Mouse (Mus musculus): ENCODE results near the gene Ppp2r5c. TPM values are rescaled to one million over a fixed set of nuclear protein-coding genes. Genes with fewer than 3 reads are reported as not detected.

The Ppp2r5c gene
- polyA plus RNA-seq, 1 experiment from 2014 or later = 133 TPM

DNA sequence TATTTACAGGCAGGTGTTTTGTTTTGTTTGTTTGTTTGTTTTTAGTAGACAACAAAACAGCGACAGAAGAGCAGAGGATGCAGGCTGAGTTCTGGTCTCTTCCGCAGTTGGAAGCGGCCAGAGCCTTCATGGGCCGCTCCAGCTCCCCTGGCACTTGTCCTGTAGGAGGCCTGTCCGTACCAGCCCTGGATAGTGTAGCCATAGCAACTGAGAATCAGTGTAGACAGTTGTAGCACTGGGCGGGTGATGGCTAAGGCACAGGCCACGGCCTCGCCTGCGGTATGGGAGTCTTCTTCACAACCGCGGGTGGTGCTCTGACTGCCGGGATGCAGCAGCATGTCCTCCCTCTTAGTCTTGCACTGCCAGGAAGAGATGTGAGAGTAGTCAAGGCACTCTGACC, 32.3 kb downstream of the Ppp2r5c start:
- 78% methylated on average over 12 of the region's 12 CpGs for WGBS
- no peaks in the 10 kb centered on the region for H3K36me3 ChIP-seq (ENCODE audit: control insufficient read depth, insufficient read depth, low read length)
- H3K27ac ChIP-seq (ENCODE audit: low read length) = no peak overlapping the region
- H3K4me3 ChIP-seq (ENCODE audit: low read length) = no peak overlapping the region
- no peaks in the 10 kb centered on the region for H3K27me3 ChIP-seq (replicated peaks; ENCODE audit: control insufficient read depth, insufficient read depth, low read length)
- ATAC-seq = no peak
- no peaks in the 10 kb centered on the region for H3K4me1 ChIP-seq (ENCODE audit: control insufficient read depth, insufficient read depth, low read length)
- no peak overlapping the region for H3K9ac ChIP-seq (ENCODE audit: low read depth, low read length)
- H3K4me2 ChIP-seq (ENCODE audit: low read depth, low read length) = no peak overlapping the region
- H3K9me3 ChIP-seq (ENCODE audit: control insufficient read depth, low read length) = no peaks in the 10 kb centered on the region

DNA sequence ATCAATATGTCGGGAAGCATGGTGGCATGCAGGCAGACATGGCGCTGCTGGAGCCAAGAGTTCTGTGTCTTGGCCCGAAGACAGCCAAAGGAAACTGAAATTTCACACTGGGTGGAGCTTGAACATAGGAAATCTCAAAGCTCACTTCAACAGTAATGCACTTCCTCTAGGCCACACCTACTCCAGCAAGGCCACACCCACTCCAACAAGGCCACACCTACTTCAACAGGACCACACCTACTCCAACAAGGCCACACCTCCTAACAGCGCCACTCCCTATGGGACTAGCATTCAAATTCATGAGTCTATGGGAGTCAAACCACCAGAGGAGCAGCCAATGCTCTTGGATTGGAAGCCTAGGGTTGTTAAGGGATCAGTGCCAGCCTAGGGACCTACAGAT, 33.8 kb downstream of the Ppp2r5c start:
- H3K4me2 ChIP-seq (ENCODE audit: low read depth, low read length) = no peak overlapping the region
- ATAC-seq = no peak
- 82% methylated on average over 4 of the region's 4 CpGs for WGBS
- no peak overlapping the region for H3K9ac ChIP-seq (ENCODE audit: low read depth, low read length)
- no peaks in the 10 kb centered on the region for H3K4me1 ChIP-seq (ENCODE audit: control insufficient read depth, insufficient read depth, low read length)
- H3K4me3 ChIP-seq (ENCODE audit: low read length) = no peak overlapping the region
- no peaks in the 10 kb centered on the region for H3K27me3 ChIP-seq (replicated peaks; ENCODE audit: control insufficient read depth, insufficient read depth, low read length)
- no peak overlapping the region for H3K27ac ChIP-seq (ENCODE audit: low read length)
- H3K36me3 ChIP-seq (ENCODE audit: control insufficient read depth, insufficient read depth, low read length) = no peaks in the 10 kb centered on the region
- H3K9me3 ChIP-seq (ENCODE audit: control insufficient read depth, low read length) = no peaks in the 10 kb centered on the region

DNA sequence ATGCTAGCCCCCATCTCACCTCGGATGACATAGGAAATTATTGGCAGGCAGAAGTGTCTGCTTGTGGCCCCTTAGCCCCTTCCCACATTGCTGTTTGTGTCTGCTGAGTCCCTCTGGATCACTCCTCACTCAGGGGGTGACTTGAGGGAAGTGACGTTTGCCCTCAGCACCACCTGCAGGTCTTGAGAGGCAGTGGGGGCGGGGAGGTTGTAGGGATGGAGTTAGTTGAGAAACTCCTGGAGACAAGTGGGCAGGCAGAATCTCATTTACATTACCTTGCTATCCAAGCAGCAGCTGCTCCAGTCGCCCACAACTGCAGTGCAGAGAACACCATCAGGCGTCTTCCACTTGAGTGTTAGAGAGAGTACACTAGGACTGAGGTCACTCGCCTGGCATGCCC, 36.8 kb downstream of the Ppp2r5c start:
- 44% methylated on average over 6 of the region's 6 CpGs for WGBS

DNA sequence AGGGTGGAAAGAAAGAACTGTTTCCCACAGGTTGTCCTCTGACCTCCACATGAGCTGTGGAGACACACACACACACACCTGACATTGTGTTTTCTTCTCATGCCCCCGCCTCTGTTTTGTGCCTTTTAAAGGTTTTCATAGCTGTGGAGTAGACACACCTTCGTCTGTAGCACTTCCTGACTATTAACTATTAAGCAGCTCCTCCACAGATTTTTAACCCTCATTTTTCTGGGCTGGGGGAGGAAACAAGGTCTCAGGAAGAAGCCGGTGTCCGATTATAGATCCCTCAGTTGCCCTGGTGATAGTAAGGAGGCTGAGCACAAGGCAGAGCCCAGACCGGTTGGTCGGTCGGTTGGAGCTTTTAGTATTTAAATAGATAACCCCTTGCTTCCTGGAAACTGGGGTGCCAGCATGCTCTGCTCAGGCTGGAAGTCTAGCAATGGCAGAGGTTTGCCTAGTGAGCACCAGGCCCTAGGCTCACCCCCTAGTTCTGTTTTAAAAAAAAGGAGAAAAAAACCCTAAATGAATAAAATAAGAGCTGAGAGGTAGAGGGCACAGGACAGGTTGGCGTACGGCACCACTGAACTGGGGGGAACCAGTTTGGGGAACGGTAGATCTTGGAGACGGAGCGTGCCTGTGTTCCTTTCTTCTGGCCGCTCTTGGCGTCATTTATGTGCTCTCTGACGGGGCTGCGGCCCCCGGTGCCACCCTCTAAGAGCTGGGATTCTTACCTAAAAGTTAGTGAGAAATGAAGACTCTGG, 38.1 kb downstream of the Ppp2r5c start:
- 1% methylated on average over 17 of the region's 17 CpGs for WGBS
- ATAC-seq = peak; percentile 58

More for the DNA sequence above, 36.8 kb downstream of the Ppp2r5c start:
- Histone ChIP-seq H3K4me1 (ENCODE audit: control insufficient read depth, insufficient read depth, low read length) (peaks cover 17% of the 10 kb centered on the region), H3K4me2 (ENCODE audit: low read depth, low read length) (no peak overlapping the region), H3K27me3 (replicated peaks; ENCODE audit: control insufficient read depth, insufficient read depth, low read length) (no peaks in the 10 kb centered on the region), H3K9ac (ENCODE audit: low read depth, low read length) (no peak overlapping the region), H3K27ac (ENCODE audit: low read length) (no peak overlapping the region), H3K9me3 (ENCODE audit: control insufficient read depth, low read length) (no peaks in the 10 kb centered on the region), H3K4me3 (ENCODE audit: low read length) (no peak overlapping the region), H3K36me3 (ENCODE audit: control insufficient read depth, insufficient read depth, low read length) (no peaks in the 10 kb centered on the region)
- no peak for ATAC-seq

DNA sequence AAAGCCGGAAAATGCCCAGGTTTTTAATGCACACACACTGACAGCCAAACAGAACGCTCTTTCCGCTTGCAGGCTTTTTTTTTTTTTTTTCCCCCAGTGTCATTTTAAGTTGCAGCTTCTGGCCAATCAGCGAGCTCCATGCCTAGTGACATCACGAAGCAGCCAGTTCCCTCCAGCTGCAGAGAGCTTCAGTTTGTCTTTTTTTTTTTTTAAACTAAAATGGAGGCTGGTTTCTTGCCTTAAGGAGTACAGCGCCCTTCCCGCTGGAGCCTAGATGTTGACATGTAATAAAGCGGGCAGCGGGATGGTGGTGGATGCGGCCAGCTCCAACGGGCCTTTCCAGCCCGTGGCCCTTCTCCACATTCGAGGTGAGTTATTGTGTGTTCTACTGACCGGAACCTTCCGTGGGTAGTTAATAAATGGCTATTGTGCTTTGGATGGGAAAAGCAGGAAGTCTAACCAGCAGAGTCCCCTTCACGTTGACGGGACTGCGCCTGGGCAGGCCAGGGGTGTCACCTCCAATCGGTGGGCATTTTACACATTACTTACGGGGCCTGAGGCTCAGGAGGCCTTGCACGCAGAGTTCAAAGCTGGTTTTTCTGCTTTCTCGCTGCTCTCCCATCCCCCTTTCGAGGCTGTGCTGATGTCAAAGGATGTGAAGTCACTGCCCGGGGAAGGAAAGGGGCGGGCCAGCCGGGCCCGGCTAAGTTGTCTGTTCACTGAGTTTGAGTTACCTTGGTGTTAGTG, 38.8 kb downstream of the Ppp2r5c start:
- peak overlapping the region; percentile 81 for H3K9ac ChIP-seq (ENCODE audit: low read depth, low read length)
- no peaks in the 10 kb centered on the region for H3K27me3 ChIP-seq (replicated peaks; ENCODE audit: control insufficient read depth, insufficient read depth, low read length)
- under 1% methylated on average over 27 of the region's 27 CpGs for WGBS
- H3K4me2 ChIP-seq (ENCODE audit: low read depth, low read length) = peak overlapping the region; percentile 85
- no peaks in the 10 kb centered on the region for H3K9me3 ChIP-seq (ENCODE audit: control insufficient read depth, low read length)
- H3K4me1 ChIP-seq (ENCODE audit: control insufficient read depth, insufficient read depth, low read length) = peaks cover 19% of the 10 kb centered on the region
- ATAC-seq = peak; percentile 88
- peak overlapping the region; percentile 59 for H3K4me3 ChIP-seq (ENCODE audit: low read length)
- 0 out of 2 replicates have a peak, but pooled peaks cover 2% of the 10 kb centered on the region for H3K36me3 ChIP-seq (ENCODE audit: control insufficient read depth, insufficient read depth, low read length)
- H3K27ac ChIP-seq (ENCODE audit: low read length) = peak overlapping the region; percentile 99

More for the DNA sequence above, 38.1 kb downstream of the Ppp2r5c start:
- Histone ChIP-seq H3K36me3 (ENCODE audit: control insufficient read depth, insufficient read depth, low read length) (0 out of 2 replicates have a peak, but pooled peaks cover 2% of the 10 kb centered on the region), H3K4me1 (ENCODE audit: control insufficient read depth, insufficient read depth, low read length) (peaks cover 19% of the 10 kb centered on the region), H3K9ac (ENCODE audit: low read depth, low read length) (peak overlapping the region; percentile 74), H3K9me3 (ENCODE audit: control insufficient read depth, low read length) (no peaks in the 10 kb centered on the region), H3K4me3 (ENCODE audit: low read length) (peak overlapping the region; percentile 59), H3K27ac (ENCODE audit: low read length) (peak overlapping the region; percentile 99), H3K27me3 (replicated peaks; ENCODE audit: control insufficient read depth, insufficient read depth, low read length) (no peaks in the 10 kb centered on the region), H3K4me2 (ENCODE audit: low read depth, low read length) (peak overlapping the region; percentile 85)

DNA sequence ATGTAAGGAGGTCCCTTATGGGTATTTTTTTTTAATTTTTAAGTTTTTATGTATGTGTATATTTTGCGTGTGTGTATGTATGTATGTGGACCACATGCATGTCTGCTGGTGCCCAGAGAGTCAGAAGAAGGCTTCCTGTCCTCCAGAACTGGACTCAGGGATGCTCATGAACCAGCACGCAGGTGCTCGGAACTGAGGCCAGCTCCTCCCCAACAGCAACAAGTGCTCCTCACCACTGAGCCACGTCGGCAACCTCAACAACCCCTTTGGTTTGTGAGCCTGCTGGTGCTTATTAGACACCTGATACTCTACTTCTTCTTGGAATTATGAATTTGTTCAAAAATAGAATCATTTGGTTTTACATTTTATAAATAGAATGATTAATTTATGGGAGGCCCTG, 39.9 kb downstream of the Ppp2r5c start:
- Histone ChIP-seq H3K4me3 (ENCODE audit: low read length) (peak overlapping the region; percentile 59), H3K27me3 (replicated peaks; ENCODE audit: control insufficient read depth, insufficient read depth, low read length) (no peaks in the 10 kb centered on the region), H3K9me3 (ENCODE audit: control insufficient read depth, low read length) (no peaks in the 10 kb centered on the region), H3K27ac (ENCODE audit: low read length) (no peak overlapping the region), H3K4me1 (ENCODE audit: control insufficient read depth, insufficient read depth, low read length) (peaks cover 19% of the 10 kb centered on the region), H3K9ac (ENCODE audit: low read depth, low read length) (peak overlapping the region; percentile 81), H3K4me2 (ENCODE audit: low read depth, low read length) (peak overlapping the region; percentile 83), H3K36me3 (ENCODE audit: control insufficient read depth, insufficient read depth, low read length) (0 out of 2 replicates have a peak, but pooled peaks cover 2% of the 10 kb centered on the region)
- WGBS = 83% methylated on average over 5 of the region's 5 CpGs
- no peak for ATAC-seq

DNA sequence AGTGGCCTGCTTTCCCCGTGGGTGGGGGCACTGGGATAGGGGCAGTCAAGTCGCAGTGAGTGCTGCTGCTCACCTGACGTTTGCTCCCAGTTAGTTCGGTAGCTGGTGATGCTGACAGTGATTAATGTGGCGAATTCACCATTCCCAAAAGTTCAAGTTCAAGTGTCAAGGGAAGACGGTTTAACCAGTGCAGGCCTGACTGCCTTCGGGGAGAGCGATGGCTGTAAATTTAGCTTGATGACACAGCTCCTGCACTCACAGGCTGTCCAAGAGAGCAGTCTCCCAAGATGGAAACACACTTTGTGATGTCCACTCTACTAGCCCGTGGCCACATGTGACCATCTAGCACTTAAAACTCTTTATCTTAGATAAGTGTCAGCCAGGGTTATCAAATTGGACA, 41.1 kb downstream of the Ppp2r5c start:
- H3K27ac ChIP-seq (ENCODE audit: low read length) = no peak overlapping the region
- 54% methylated on average over 9 of the region's 9 CpGs for WGBS
- no peak overlapping the region for H3K4me2 ChIP-seq (ENCODE audit: low read depth, low read length)
- H3K4me3 ChIP-seq (ENCODE audit: low read length) = no peak overlapping the region
- H3K9me3 ChIP-seq (ENCODE audit: control insufficient read depth, low read length) = no peaks in the 10 kb centered on the region
- 0 out of 2 replicates have a peak, but pooled peaks cover 2% of the 10 kb centered on the region for H3K36me3 ChIP-seq (ENCODE audit: control insufficient read depth, insufficient read depth, low read length)
- peaks cover 19% of the 10 kb centered on the region for H3K4me1 ChIP-seq (ENCODE audit: control insufficient read depth, insufficient read depth, low read length)
- no peak overlapping the region for H3K9ac ChIP-seq (ENCODE audit: low read depth, low read length)
- no peaks in the 10 kb centered on the region for H3K27me3 ChIP-seq (replicated peaks; ENCODE audit: control insufficient read depth, insufficient read depth, low read length)
- ATAC-seq = no peak

DNA sequence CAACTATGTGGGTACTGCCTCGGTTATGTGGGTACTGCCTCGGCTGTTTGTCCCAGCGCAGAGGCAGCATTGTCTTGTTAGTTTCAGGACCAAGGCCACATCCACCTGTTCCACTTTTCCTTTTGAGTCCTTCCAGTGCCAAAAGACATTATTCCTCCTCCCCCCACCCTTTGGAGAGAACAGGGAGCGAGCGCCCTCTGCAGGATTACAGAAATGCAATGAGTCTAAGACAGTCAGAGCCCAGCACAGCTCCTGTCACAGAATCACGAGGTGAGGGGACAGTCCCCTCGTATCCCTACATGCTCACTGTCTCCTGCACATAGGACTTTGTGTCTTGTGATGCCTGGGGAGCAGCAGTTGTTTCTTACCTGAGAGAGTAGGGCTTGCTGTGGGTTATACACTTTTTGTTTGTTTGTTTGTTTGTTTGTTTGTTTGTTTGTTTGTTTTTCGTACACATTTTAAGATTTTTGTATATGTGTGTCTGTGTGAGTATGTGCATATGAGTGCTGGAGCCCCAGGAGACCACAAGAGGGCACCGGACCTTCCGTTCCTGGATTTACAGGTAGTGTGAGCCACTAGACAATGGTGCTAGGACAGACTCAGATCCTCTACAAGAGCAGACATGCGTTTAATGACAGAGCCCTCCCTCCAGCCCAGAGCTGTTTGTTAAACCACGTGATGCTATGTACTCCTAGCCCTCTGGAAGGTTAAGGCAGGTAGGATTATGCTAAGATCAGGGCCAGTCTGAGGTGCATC, 43.2 kb downstream of the Ppp2r5c start:
- Histone ChIP-seq H3K36me3 (ENCODE audit: control insufficient read depth, insufficient read depth, low read length) (peaks cover 4% of the 10 kb centered on the region; the same call in 1 of the 2 replicates), H3K4me2 (ENCODE audit: low read depth, low read length) (no peak overlapping the region), H3K9ac (ENCODE audit: low read depth, low read length) (no peak overlapping the region), H3K4me3 (ENCODE audit: low read length) (no peak overlapping the region), H3K27ac (ENCODE audit: low read length) (no peak overlapping the region), H3K27me3 (replicated peaks; ENCODE audit: control insufficient read depth, insufficient read depth, low read length) (no peaks in the 10 kb centered on the region), H3K9me3 (ENCODE audit: control insufficient read depth, low read length) (no peaks in the 10 kb centered on the region), H3K4me1 (ENCODE audit: control insufficient read depth, insufficient read depth, low read length) (peaks cover 19% of the 10 kb centered on the region)
- ATAC-seq = no peak
- WGBS = 91% methylated on average over 12 of the region's 12 CpGs

DNA sequence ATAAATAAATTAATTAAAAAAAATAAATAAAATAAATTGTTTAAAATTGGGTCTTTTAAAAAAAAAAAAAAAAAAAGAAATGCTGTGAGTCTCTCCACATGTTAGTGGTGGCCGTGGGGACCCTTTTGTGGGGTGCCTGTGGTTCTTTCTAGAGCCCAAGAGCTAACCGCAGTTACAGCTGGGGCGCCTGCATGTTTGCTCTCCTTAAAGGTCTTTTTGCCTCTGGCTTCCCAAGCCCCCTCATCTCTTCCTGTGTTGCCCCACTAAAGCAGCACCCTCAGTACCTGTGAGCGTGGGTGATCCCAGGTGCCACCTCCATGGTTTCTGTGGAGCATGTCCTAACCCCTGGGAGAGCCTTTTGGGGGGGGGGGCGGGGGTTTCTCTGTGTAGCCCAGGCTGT, 45.5 kb downstream of the Ppp2r5c start:
- ATAC-seq = no peak
- peaks cover 31% of the 10 kb centered on the region for H3K4me1 ChIP-seq (ENCODE audit: control insufficient read depth, insufficient read depth, low read length)
- no peak overlapping the region for H3K27ac ChIP-seq (ENCODE audit: low read length)
- 96% methylated on average over 5 of the region's 5 CpGs for WGBS
- peaks cover 4% of the 10 kb centered on the region; the same call in 1 of the 2 replicates for H3K36me3 ChIP-seq (ENCODE audit: control insufficient read depth, insufficient read depth, low read length)
- no peak overlapping the region for H3K4me3 ChIP-seq (ENCODE audit: low read length)
- no peaks in the 10 kb centered on the region for H3K9me3 ChIP-seq (ENCODE audit: control insufficient read depth, low read length)
- no peaks in the 10 kb centered on the region for H3K27me3 ChIP-seq (replicated peaks; ENCODE audit: control insufficient read depth, insufficient read depth, low read length)
- no peak overlapping the region for H3K4me2 ChIP-seq (ENCODE audit: low read depth, low read length)
- no peak overlapping the region for H3K9ac ChIP-seq (ENCODE audit: low read depth, low read length)

Measured in intestine, embryonic 16.5 days (tissue).